Comparison of ENCODE assay signal across 9 mouse cellular contexts in the genomic region with DNA sequence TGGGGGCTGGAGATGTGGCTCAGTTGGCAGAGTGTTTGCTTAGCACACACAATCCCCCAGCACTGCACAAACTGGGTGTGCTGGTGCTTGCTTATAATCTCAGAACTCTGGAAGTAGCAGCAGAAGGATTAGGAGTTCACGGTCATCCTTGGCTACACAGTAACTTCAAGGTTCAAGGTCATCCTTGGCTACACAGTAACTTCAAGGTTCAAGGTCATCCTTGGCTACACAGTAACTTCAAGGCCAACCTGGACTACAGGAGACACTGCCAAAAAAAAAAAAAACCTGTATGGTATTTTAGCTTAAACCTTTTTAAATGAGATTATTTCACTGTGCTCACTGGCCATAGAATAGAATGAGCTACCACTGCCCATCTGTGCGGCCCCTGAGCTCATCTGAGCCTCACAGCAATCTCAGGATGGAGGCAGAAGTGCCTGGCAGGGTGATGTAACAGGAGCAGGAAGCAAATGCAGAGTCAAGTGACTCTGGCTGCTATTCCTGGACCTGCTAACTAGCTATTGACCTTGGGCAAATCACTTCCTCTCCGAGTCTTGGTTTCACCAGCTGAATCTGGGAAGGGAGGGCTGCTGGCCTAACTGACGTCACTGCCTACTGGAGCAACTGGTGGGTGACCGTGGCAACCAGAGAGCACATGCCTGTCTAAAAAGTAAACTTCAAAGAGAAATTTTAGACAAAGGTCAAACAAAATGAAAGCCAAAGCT. TPM values are rescaled to one million over a fixed set of nuclear protein-coding genes. Genes with fewer than 3 reads are reported as not detected.
DNase-seq lines count a peak whose midpoint lies in the region; ATAC-seq and TF ChIP-seq lines count a peak whose summit lies in the region.
"Had no signal": no experiment of that assay in that cellular context is flagged by ENCODE, and none has a peak within 500 bp of the region (broad histone marks: within the 10 kb centered on the region; RNA-seq: fewer than 3 reads in every experiment).

No protein-coding gene starts in this region.

- no peaks in the 10 kb centered on the region for H3K9me3 ChIP-seq in forebrain, embryonic 13.5 days (replicated peaks)
- no peaks in the 10 kb centered on the region for H3K9me3 ChIP-seq in hindbrain, embryonic 12.5 days (replicated peaks)
- H3K9me3 ChIP-seq: embryonic facial prominence, embryonic 15.5 days had no signal

- no peaks in the 10 kb centered on the region for H3K79me2 ChIP-seq in heart, adult 2 months (replicated peaks; ENCODE audit: control insufficient read depth, insufficient read depth, low read length)

- peak; percentile 66 for DNase-seq in gastrocnemius, adult 2 months
- DNase-seq in gastrocnemius, postnatal 10 days = no peak
- peak; percentile 42 to 70 for DNase-seq in heart, adult 2 months
- peak; percentile 63 for DNase-seq in kidney, postnatal 14 days
- no peak for DNase-seq in MN1 (ENCODE audit: low spot score)

- intact Hi-C loops in gastrocnemius, adult 2 months (cut with DNase I) = no loop called here
- intact Hi-C loops in heart, adult 2 months (cut with DNase I) = no loop called here

- no peaks in the 10 kb centered on the region for H3K27me3 ChIP-seq in heart, adult 2 months (ENCODE audit: control insufficient read depth, insufficient read depth, low read length)
- no peaks in the 10 kb centered on the region for H3K27me3 ChIP-seq in forebrain, embryonic 13.5 days
- H3K27me3 ChIP-seq in hindbrain, embryonic 12.5 days = no peaks in the 10 kb centered on the region
- H3K27me3 ChIP-seq: embryonic facial prominence, embryonic 15.5 days had no signal

- no peak overlapping the region for H3K4me2 ChIP-seq in forebrain, embryonic 13.5 days
- H3K4me2 ChIP-seq in hindbrain, embryonic 12.5 days (replicated peaks) = no peak overlapping the region
- H3K4me2 ChIP-seq: embryonic facial prominence, embryonic 15.5 days had no signal

- no peak overlapping the region for H3K9ac ChIP-seq in heart, adult 2 months (ENCODE audit: low read depth, low read length)
- no peak overlapping the region for H3K9ac ChIP-seq in forebrain, embryonic 13.5 days
- H3K9ac ChIP-seq in hindbrain, embryonic 12.5 days = no peak overlapping the region
- H3K9ac ChIP-seq: embryonic facial prominence, embryonic 15.5 days had no signal

- WGBS in heart, adult 2 months = 32% methylated on average over 5 of the region's 5 CpGs
- 80% methylated on average over 5 of the region's 5 CpGs for WGBS in forebrain, embryonic 13.5 days
- 71% methylated on average over 5 of the region's 5 CpGs for WGBS in hindbrain, embryonic 12.5 days

- peak overlapping the region; percentile 89 for H3K27ac ChIP-seq in gastrocnemius, adult 2 months
- peak overlapping the region; percentile 74 for H3K27ac ChIP-seq in heart, adult 2 months
- no peak overlapping the region for H3K27ac ChIP-seq in forebrain, embryonic 13.5 days
- H3K27ac ChIP-seq in hindbrain, embryonic 12.5 days = no peak overlapping the region
- H3K27ac ChIP-seq: embryonic facial prominence, embryonic 15.5 days had no signal

- H3K36me3 ChIP-seq in heart, adult 2 months (ENCODE audit: control insufficient read depth, insufficient read depth, low read length) = no peaks in the 10 kb centered on the region
- peaks cover 33% of the 10 kb centered on the region for H3K36me3 ChIP-seq in forebrain, embryonic 13.5 days (ENCODE audit: poor library complexity, severe bottlenecking)
- peaks cover 29% of the 10 kb centered on the region for H3K36me3 ChIP-seq in hindbrain, embryonic 12.5 days

- TF ChIP-seq EP300 in heart, adult 2 months (IDR thresholded peaks at IDR 0.05; ENCODE audit: insufficient read depth, low read depth, low read length) = peak; percentile 68; the same call in 1 of the 2 replicates

- peak; percentile 92 for ATAC-seq in monocyte, adult 5-6 weeks (replicated peaks; ENCODE audit: insufficient number of reproducible peaks, low FRiP score, low TSS enrichment, poor library complexity, severe bottlenecking)
- no peak for ATAC-seq in forebrain, embryonic 13.5 days
- ATAC-seq in hindbrain, embryonic 12.5 days (ENCODE audit: low FRiP score) = no peak

- peaks cover 8% of the 10 kb centered on the region; the same call in 1 of the 2 replicates for H3K4me1 ChIP-seq in heart, adult 2 months (ENCODE audit: control insufficient read depth, insufficient read depth, low read length)
- H3K4me1 ChIP-seq in forebrain, embryonic 13.5 days = peaks cover 7% of the 10 kb centered on the region; the same call in 1 of the 2 replicates
- H3K4me1 ChIP-seq in hindbrain, embryonic 12.5 days = no peaks in the 10 kb centered on the region

- H3K4me3 ChIP-seq in gastrocnemius, adult 2 months = no peak overlapping the region
- H3K4me3 ChIP-seq in heart, adult 2 months = no peak overlapping the region
- no peak overlapping the region for H3K4me3 ChIP-seq in forebrain, embryonic 13.5 days
- no peak overlapping the region for H3K4me3 ChIP-seq in hindbrain, embryonic 12.5 days
- H3K4me3 ChIP-seq: embryonic facial prominence, embryonic 15.5 days had no signal

- no peak for TF ChIP-seq POLR2A in heart, adult 2 months (IDR thresholded peaks at IDR 0.05; ENCODE audit: insufficient read depth, low read depth, low read length)

- TF ChIP-seq CTCF in gastrocnemius, adult 2 months (IDR thresholded peaks at IDR 0.05) = no peak
- no peak for TF ChIP-seq CTCF in heart, adult 2 months (IDR thresholded peaks at IDR 0.05)

RNA-seq across cellular contexts. Expression of a gene that starts 24.2 kb away (rescaled TPM):
- total RNA-seq in gastrocnemius, adult 2 months (2021) = 1 to 10 TPM; 2.1 to 3.5 TPM
- total RNA-seq in gastrocnemius, postnatal 10 days (2021) = 1 to 10 TPM; 5.8 to 6.7 TPM
- total RNA-seq in heart, adult 2 months (2021) = 1 to 10 TPM; 2.9 to 5.1 TPM
- 3.6 and 4.9 TPM in 2 replicates for polyA plus RNA-seq in heart, adult 2 months (2012; rRNA removed)
- 5.3 to 18.6 TPM (median 16.5 TPM) in 3 replicates for total RNA-seq in monocyte, adult 5-6 weeks (2017)
- polyA plus RNA-seq in forebrain, embryonic 13.5 days (2015; fragmentation: Nextera tagmentation; extraction: Ambion mirVana) = 25.0 and 26.6 TPM in 2 replicates
- polyA plus RNA-seq in hindbrain, embryonic 12.5 days (2016; fragmentation: Nextera tagmentation; extraction: Ambion mirVana) = 18.9 and 20.3 TPM in 2 replicates

RNA-seq across cellular contexts. Expression of a gene that starts 56.9 kb away (rescaled TPM):
- total RNA-seq in gastrocnemius, adult 2 months (2021) = under 1 TPM; 0.22 to 0.94 TPM
- 1 to 10 TPM in 1 of 2 experiments, under 1 TPM in 1; 0.47 to 1.0 TPM for total RNA-seq in gastrocnemius, postnatal 10 days (2021)
- total RNA-seq in heart, adult 2 months (2021) = not detected
- 0.23 TPM in 1 of 2 replicates, not detected in the other for polyA plus RNA-seq in heart, adult 2 months (2012; rRNA removed)
- not detected in 3 replicates for total RNA-seq in monocyte, adult 5-6 weeks (2017)
- 0.21 and 0.28 TPM in 2 replicates for polyA plus RNA-seq in forebrain, embryonic 13.5 days (2015; fragmentation: Nextera tagmentation; extraction: Ambion mirVana)
- 0.12 and 0.83 TPM in 2 replicates for polyA plus RNA-seq in hindbrain, embryonic 12.5 days (2016; fragmentation: Nextera tagmentation; extraction: Ambion mirVana)

Comparison
In these comparisons a context has a peak if more than half of its experiments do, and no peak if none do; other contexts are left out.
1. DNase-seq: peak in gastrocnemius, adult 2 months (single experiment), heart, adult 2 months (2 of 2) and kidney, postnatal 14 days (single experiment); none in gastrocnemius, postnatal 10 days (single experiment) and MN1 (single experiment).
2. H3K27ac ChIP-seq: peak in gastrocnemius, adult 2 months (single experiment) and heart, adult 2 months (single experiment); none in forebrain, embryonic 13.5 days (single experiment) and hindbrain, embryonic 12.5 days (single experiment).